Mouse (Mus musculus): ENCODE measurements around the gene Slc25a44. TPM values are rescaled to one million over a fixed set of nuclear protein-coding genes. Genes with fewer than 3 reads are reported as not detected.

The Slc25a44 gene
- total and polyA plus RNA-seq, 3 experiments: 23.0 to 62.0 (median 50.3) TPM

DNA sequence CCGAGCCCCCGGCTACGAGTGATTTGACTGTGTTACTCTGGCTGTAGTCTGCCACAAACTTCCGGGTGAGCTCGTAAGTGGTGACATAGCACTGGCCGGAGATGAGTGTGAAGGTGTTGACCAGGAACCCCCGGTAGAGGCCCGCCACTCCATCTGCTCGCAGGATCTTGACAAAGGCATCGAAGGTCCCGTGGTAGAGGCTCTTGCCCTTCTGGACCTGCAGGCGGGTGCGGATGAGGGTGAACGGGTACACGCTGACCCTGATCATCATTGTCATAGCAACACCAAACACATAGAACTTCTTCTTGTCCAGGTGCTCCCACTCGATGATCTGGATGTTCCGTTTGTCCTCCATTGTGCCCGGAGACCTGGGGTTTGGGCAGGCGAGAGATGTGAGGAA, 4.2 kb downstream of the Slc25a44 start:
- ATAC-seq (ENCODE audit: extremely low read depth, insufficient number of reproducible peaks, low FRiP score, poor library complexity, severe bottlenecking) (no peak), DNase-seq (ENCODE audit: low spot score) (no peak)
- peaks cover 73% of the 10 kb centered on the region for H3K36me3 ChIP-seq (replicated peaks)
- no peaks in the 10 kb centered on the region for H3K27me3 ChIP-seq (ENCODE audit: insufficient read depth, low read length)
- no peaks in the 10 kb centered on the region for H3K9me3 ChIP-seq (replicated peaks)
- H3K4me3 ChIP-seq (ENCODE audit: low read depth, low read length): peak overlapping the region; percentile 62
- peaks cover 85% of the 10 kb centered on the region for H3K4me1 ChIP-seq (ENCODE audit: insufficient read depth, low read depth, low read length)
- TF ChIP-seq GATA2 (IDR thresholded peaks at IDR 0.05; ENCODE audit: borderline replicate concordance, low read depth, low read length) (no peak), CTCF (IDR thresholded peaks at IDR 0.05; ENCODE audit: low read depth, low read length) (no peak), TAL1 (conservative IDR thresholded peaks at IDR 0.05; ENCODE audit: low read depth, low read length) (no peak), GATA1 (IDR thresholded peaks at IDR 0.05; ENCODE audit: borderline replicate concordance, low read length) (no peak), POLR2AphosphoS5 (IDR thresholded peaks at IDR 0.05; ENCODE audit: insufficient replicate concordance, low read depth, low read length) (no peak)

DNA sequence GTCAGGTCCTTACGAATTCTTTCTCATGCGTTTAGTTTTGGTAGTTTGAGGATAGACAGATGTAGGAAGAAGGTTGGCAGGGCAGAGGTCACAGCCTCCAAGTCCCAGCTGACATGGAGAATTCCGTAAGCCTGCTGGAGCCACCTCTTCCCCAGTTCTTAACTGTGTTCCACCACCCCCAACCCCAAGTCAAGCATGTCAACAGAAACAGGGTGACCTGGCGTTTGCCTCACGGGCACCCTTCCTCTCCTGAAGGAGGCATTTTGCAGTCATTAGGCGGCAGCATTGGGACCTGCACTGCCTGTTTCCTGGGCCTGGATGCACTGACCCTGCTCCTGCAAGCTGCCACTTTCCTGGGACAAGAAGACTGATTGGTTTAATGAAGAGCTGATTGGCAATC, 6.9 kb downstream of the Slc25a44 start:
- Histone ChIP-seq H3K4me1 (ENCODE audit: insufficient read depth, low read depth, low read length) (peaks cover 94% of the 10 kb centered on the region), H3K36me3 (replicated peaks) (peaks cover 96% of the 10 kb centered on the region), H3K4me3 (ENCODE audit: low read depth, low read length) (peak overlapping the region; percentile 62; the same call in 1 of the 2 replicates), H3K27me3 (ENCODE audit: insufficient read depth, low read length) (no peaks in the 10 kb centered on the region), H3K9me3 (replicated peaks) (no peaks in the 10 kb centered on the region)
- DNase-seq (ENCODE audit: low spot score): no peak
- no peak for ATAC-seq (ENCODE audit: extremely low read depth, insufficient number of reproducible peaks, low FRiP score, poor library complexity, severe bottlenecking)
- no peak for TF ChIP-seq CTCF (IDR thresholded peaks at IDR 0.05; ENCODE audit: low read depth, low read length)

- H3K4me1 ChIP-seq (ENCODE audit: insufficient read depth, low read depth, low read length): peaks cover 94% of the 10 kb centered on the region
Measured at GRCm38 (mm10) chr3:88415668-88416067, 9.3 kb downstream of the Slc25a44 start.

GRCm38 (mm10) chr3:88412636-88413035, 12.3 kb downstream of the Slc25a44 start:
- peak overlapping the region; percentile 38; the same call in 1 of the 2 replicates for H3K4me3 ChIP-seq (ENCODE audit: low read depth, low read length)
- H3K9me3 ChIP-seq (replicated peaks): no peaks in the 10 kb centered on the region
- peaks cover 86% of the 10 kb centered on the region for H3K4me1 ChIP-seq (ENCODE audit: insufficient read depth, low read depth, low read length)
- TF ChIP-seq TAL1 (conservative IDR thresholded peaks at IDR 0.05; ENCODE audit: low read depth, low read length): no peak
- H3K36me3 ChIP-seq (replicated peaks): peaks cover 87% of the 10 kb centered on the region
- ATAC-seq (ENCODE audit: extremely low read depth, insufficient number of reproducible peaks, low FRiP score, poor library complexity, severe bottlenecking) (no peak), DNase-seq (ENCODE audit: low spot score) (no peak)
- H3K27me3 ChIP-seq (ENCODE audit: insufficient read depth, low read length): no peaks in the 10 kb centered on the region

More at GRCm38 (mm10) chr3:88415668-88416067, 9.3 kb downstream of the Slc25a44 start:
- ATAC-seq (ENCODE audit: extremely low read depth, insufficient number of reproducible peaks, low FRiP score, poor library complexity, severe bottlenecking) (no peak), DNase-seq (ENCODE audit: low spot score) (no peak)
- no peaks in the 10 kb centered on the region for H3K9me3 ChIP-seq (replicated peaks)
- H3K27me3 ChIP-seq (ENCODE audit: insufficient read depth, low read length): no peaks in the 10 kb centered on the region
- H3K4me3 ChIP-seq (ENCODE audit: low read depth, low read length): peak overlapping the region; percentile 26; the same call in 1 of the 2 replicates
- peaks cover 100% of the 10 kb centered on the region for H3K36me3 ChIP-seq (replicated peaks)
- TF ChIP-seq GATA2 (IDR thresholded peaks at IDR 0.05; ENCODE audit: borderline replicate concordance, low read depth, low read length) (no peak), GATA1 (IDR thresholded peaks at IDR 0.05; ENCODE audit: borderline replicate concordance, low read length) (no peak), POLR2AphosphoS5 (IDR thresholded peaks at IDR 0.05; ENCODE audit: insufficient replicate concordance, low read depth, low read length) (no peak), TAL1 (conservative IDR thresholded peaks at IDR 0.05; ENCODE audit: low read depth, low read length) (no peak), CTCF (IDR thresholded peaks at IDR 0.05; ENCODE audit: low read depth, low read length) (no peak)

DNA sequence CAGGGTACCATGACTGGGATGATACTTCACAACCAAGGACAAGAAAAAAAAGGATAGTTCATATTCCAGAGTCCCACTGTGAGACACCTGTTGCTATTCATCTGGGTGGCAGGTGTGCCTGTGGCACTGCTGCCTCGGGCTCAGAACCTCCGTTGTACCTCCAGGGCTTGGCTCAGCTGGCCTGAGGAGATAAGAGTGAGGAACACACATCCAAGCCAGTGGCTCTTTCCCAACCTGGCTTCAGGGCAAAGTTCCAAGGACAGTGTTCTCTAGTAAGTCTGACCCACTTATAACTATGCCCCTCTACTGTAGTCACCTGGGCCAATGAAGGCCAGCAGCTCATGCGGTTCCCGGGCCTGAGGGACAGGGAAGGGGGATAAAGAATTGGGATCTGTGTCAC, 13.3 kb downstream of the Slc25a44 start:
- Histone ChIP-seq H3K27me3 (ENCODE audit: insufficient read depth, low read length) (no peaks in the 10 kb centered on the region), H3K9me3 (replicated peaks) (no peaks in the 10 kb centered on the region), H3K36me3 (replicated peaks) (peaks cover 87% of the 10 kb centered on the region), H3K4me1 (ENCODE audit: insufficient read depth, low read depth, low read length) (peaks cover 86% of the 10 kb centered on the region), H3K4me3 (ENCODE audit: low read depth, low read length) (no peak overlapping the region; the same call in 1 of the 2 replicates)
- no peak for ATAC-seq (ENCODE audit: extremely low read depth, insufficient number of reproducible peaks, low FRiP score, poor library complexity, severe bottlenecking)
- DNase-seq (ENCODE audit: low spot score): no peak
- no peak for TF ChIP-seq POLR2AphosphoS5 (IDR thresholded peaks at IDR 0.05; ENCODE audit: insufficient replicate concordance, low read depth, low read length)
- no peak for TF ChIP-seq GATA2 (IDR thresholded peaks at IDR 0.05; ENCODE audit: borderline replicate concordance, low read depth, low read length)
- TF ChIP-seq CTCF (IDR thresholded peaks at IDR 0.05; ENCODE audit: low read depth, low read length): no peak
- no peak for TF ChIP-seq GATA1 (IDR thresholded peaks at IDR 0.05; ENCODE audit: borderline replicate concordance, low read length)
- peak; percentile 68 for TF ChIP-seq TAL1 (conservative IDR thresholded peaks at IDR 0.05; ENCODE audit: low read depth, low read length)

- no peak for TF ChIP-seq GATA2 (IDR thresholded peaks at IDR 0.05; ENCODE audit: borderline replicate concordance, low read depth, low read length)
- no peak for TF ChIP-seq CTCF (IDR thresholded peaks at IDR 0.05; ENCODE audit: low read depth, low read length)
- TF ChIP-seq GATA1 (IDR thresholded peaks at IDR 0.05; ENCODE audit: borderline replicate concordance, low read length): no peak
- no peak for TF ChIP-seq POLR2AphosphoS5 (IDR thresholded peaks at IDR 0.05; ENCODE audit: insufficient replicate concordance, low read depth, low read length)
- TF ChIP-seq TAL1 (conservative IDR thresholded peaks at IDR 0.05; ENCODE audit: low read depth, low read length): no peak
- no peak for DNase-seq (ENCODE audit: low spot score)
- no peaks in the 10 kb centered on the region for H3K9me3 ChIP-seq (replicated peaks)
- ATAC-seq (ENCODE audit: extremely low read depth, insufficient number of reproducible peaks, low FRiP score, poor library complexity, severe bottlenecking): no peak
- peaks cover 87% of the 10 kb centered on the region for H3K36me3 ChIP-seq (replicated peaks)
- H3K4me1 ChIP-seq (ENCODE audit: insufficient read depth, low read depth, low read length): peaks cover 82% of the 10 kb centered on the region
- peak overlapping the region; percentile 84; the same call in 1 of the 2 replicates for H3K4me3 ChIP-seq (ENCODE audit: low read depth, low read length)
- H3K27me3 ChIP-seq (ENCODE audit: insufficient read depth, low read length): no peaks in the 10 kb centered on the region
Measured at GRCm38 (mm10) chr3:88410645-88411031, 14.3 kb downstream of the Slc25a44 start.
